Mouse (Mus musculus) ES-E14 (cell line): Measurements from ENCODE around the gene Srpk1.

Source experiments
- CHD2 ChIP-seq: IDR thresholded peaks from 2 replicates; pipeline ENCODE4 v1.6.1; 2014; ENCODE audit warnings: mild to moderate bottlenecking, low read depth, low read length, inconsistent platforms
- HCFC1 ChIP-seq: IDR thresholded peaks from 2 replicates; pipeline ENCODE4 v1.6.1; 2012; ENCODE audit warnings: low read length, inconsistent platforms, borderline replicate concordance; ENCODE audit not compliant: insufficient read depth
- MAFK ChIP-seq: IDR thresholded peaks from 2 replicates; pipeline ENCODE4 v1.6.1; 2014; ENCODE audit warnings: mild to moderate bottlenecking, low read depth, low read length, inconsistent platforms; ENCODE audit not compliant: insufficient read depth
- ZC3H11A ChIP-seq: IDR thresholded peaks from 2 replicates; pipeline ENCODE4 v1.6.1; 2012; ENCODE audit warnings: low read depth, mild to moderate bottlenecking, inconsistent platforms, low read length, borderline replicate concordance
- ZNF384 ChIP-seq: IDR thresholded peaks from 2 replicates; pipeline ENCODE4 v1.6.1; 2012; ENCODE audit warnings: low read depth, low read length, inconsistent platforms

GRCm38 (mm10) chr17:28588591-28588990, 33.9 kb downstream of the Srpk1 start:
- no peak for TF ChIP-seq CHD2
- no peak for TF ChIP-seq ZNF384
- TF ChIP-seq HCFC1: no peak
- TF ChIP-seq ZC3H11A: no peak
- no peak for TF ChIP-seq MAFK
